Mouse (Mus musculus): ENCODE results near the gene Mtmr4.

- TF ChIP-seq CTCF (conservative IDR thresholded peaks at IDR 0.05; ENCODE audit: low read length) (no peak), NANOG (IDR thresholded peaks at IDR 0.05; ENCODE audit: borderline replicate concordance, low read length) (no peak)
Measured at GRCm38 (mm10) chr11:87599395-87600089, 7.6 kb downstream of the Mtmr4 start.

Data from E14TG2a.4 (cell line).